Mouse (Mus musculus): ENCODE data around the gene Kcnn3. TPM values are rescaled to one million over a fixed set of nuclear protein-coding genes. Genes with fewer than 3 reads are reported as not detected.

The Kcnn3 gene
- polyA plus RNA-seq, 1 experiment from 2014 or later, result 5.3 TPM

DNA sequence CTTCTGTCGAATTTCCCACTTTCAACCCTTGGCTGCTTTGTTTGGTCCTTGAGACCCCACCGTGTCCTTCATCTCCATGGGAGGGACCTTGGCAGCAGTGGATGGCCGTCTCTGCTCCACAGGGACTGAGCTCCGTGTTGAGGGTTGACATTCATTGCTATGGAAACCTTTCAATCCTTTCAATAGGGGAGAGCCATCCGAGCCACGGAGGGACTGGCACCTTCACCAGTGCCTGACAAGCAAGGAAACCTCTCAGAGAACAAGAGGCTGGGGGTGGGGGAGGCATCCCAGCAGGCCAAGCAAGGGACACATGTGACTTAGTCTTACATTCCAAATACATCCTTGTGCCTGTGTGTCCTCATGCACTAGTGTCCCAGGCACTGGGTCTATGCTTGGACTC is 102.9 kb downstream of the Kcnn3 start:
- no peak overlapping the region for H3K4me3 ChIP-seq (replicated peaks; ENCODE audit: low read depth, low read length)
- H3K27me3 ChIP-seq (ENCODE audit: control insufficient read depth, insufficient read depth, low read length), result no peaks in the 10 kb centered on the region
- H3K27ac ChIP-seq (replicated peaks; ENCODE audit: low read depth, low read length), result peak overlapping the region; percentile 60; the same call in 1 of the 2 replicates
- no peak overlapping the region for H3K9ac ChIP-seq (replicated peaks; ENCODE audit: low read length)
- H3K36me3 ChIP-seq (ENCODE audit: control insufficient read depth, insufficient read depth, low read length), result no peaks in the 10 kb centered on the region
- DNase-seq (peak; percentile 64), ATAC-seq (ENCODE audit: low FRiP score, low TSS enrichment) (0 out of 2 replicates have a peak, but pooled peaks have one; percentile 39)
- peaks cover 41% of the 10 kb centered on the region for H3K4me1 ChIP-seq (ENCODE audit: control insufficient read depth, insufficient read depth, low read length)
- no peaks in the 10 kb centered on the region for H3K9me3 ChIP-seq (ENCODE audit: control insufficient read depth, low read length)
- no peak overlapping the region for H3K4me2 ChIP-seq (ENCODE audit: low read length)
- WGBS, result 1% methylated on average over 6 of the region's 6 CpGs

GRCm38 (mm10) chr3:89623531-89623930 is 103.6 kb downstream of the Kcnn3 start:
- H3K4me1 ChIP-seq (ENCODE audit: control insufficient read depth, insufficient read depth, low read length), result peaks cover 41% of the 10 kb centered on the region
- H3K9me3 ChIP-seq (ENCODE audit: control insufficient read depth, low read length), result no peaks in the 10 kb centered on the region
- no peak overlapping the region for H3K9ac ChIP-seq (replicated peaks; ENCODE audit: low read length)
- no peak overlapping the region for H3K4me2 ChIP-seq (ENCODE audit: low read length)
- DNase-seq (no peak), ATAC-seq (ENCODE audit: low FRiP score, low TSS enrichment) (no peak)
- H3K36me3 ChIP-seq (ENCODE audit: control insufficient read depth, insufficient read depth, low read length), result no peaks in the 10 kb centered on the region
- no peak overlapping the region for H3K4me3 ChIP-seq (replicated peaks; ENCODE audit: low read depth, low read length)
- no peaks in the 10 kb centered on the region for H3K27me3 ChIP-seq (ENCODE audit: control insufficient read depth, insufficient read depth, low read length)
- 30% methylated on average over 4 of the region's 4 CpGs for WGBS
- H3K27ac ChIP-seq (replicated peaks; ENCODE audit: low read depth, low read length), result no peak overlapping the region

GRCm38 (mm10) chr3:89624001-89624400 is 104.0 kb downstream of the Kcnn3 start:
- Histone ChIP-seq H3K9me3 (ENCODE audit: control insufficient read depth, low read length) (no peaks in the 10 kb centered on the region), H3K27ac (replicated peaks; ENCODE audit: low read depth, low read length) (0 out of 2 replicates have a peak overlapping the region, but pooled peaks have one; percentile 45), H3K9ac (replicated peaks; ENCODE audit: low read length) (no peak overlapping the region), H3K27me3 (ENCODE audit: control insufficient read depth, insufficient read depth, low read length) (no peaks in the 10 kb centered on the region), H3K4me3 (replicated peaks; ENCODE audit: low read depth, low read length) (no peak overlapping the region), H3K4me1 (ENCODE audit: control insufficient read depth, insufficient read depth, low read length) (peaks cover 41% of the 10 kb centered on the region), H3K36me3 (ENCODE audit: control insufficient read depth, insufficient read depth, low read length) (no peaks in the 10 kb centered on the region), H3K4me2 (ENCODE audit: low read length) (no peak overlapping the region)
- ATAC-seq (ENCODE audit: low FRiP score, low TSS enrichment) (no peak), DNase-seq (no peak)
- 69% methylated on average over 6 of the region's 6 CpGs for WGBS

DNA sequence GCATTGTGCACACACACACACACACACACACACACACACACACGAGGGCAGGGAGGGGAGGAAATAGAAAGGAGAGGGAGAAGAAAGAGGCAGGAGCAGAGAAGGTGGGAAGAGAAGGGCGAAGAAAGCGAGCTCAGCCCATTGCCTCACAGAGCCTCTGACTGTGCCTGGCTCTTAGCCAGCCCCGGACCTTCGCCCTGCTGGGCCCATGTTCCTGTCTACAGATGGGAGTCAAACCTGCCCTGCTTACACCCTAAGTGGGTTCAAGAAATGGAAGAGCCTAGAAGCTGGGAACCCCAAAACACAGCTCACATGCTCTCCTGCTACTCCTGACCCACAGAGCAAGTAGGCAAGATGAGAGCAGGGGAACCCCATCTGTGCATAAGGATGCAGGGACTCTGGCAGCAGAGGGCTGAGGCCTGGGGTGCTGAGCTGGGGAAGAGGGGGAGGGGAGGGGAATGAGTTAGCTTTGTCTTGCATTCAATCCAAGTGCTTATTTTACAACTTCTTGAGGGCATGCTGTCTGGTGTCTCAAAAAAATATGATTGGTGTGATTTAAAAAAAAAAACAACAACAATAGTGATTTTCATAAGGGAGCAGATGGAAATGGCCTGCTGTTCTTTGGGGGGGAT is 105.0 kb downstream of the Kcnn3 start:
- no peak for DNase-seq
- peaks cover 37% of the 10 kb centered on the region for H3K4me1 ChIP-seq (ENCODE audit: control insufficient read depth, insufficient read depth, low read length)

GRCm38 (mm10) chr3:89626556-89626955 is 106.6 kb downstream of the Kcnn3 start:
- Histone ChIP-seq H3K4me3 (replicated peaks; ENCODE audit: low read depth, low read length) (no peak overlapping the region), H3K27me3 (ENCODE audit: control insufficient read depth, insufficient read depth, low read length) (no peaks in the 10 kb centered on the region), H3K4me1 (ENCODE audit: control insufficient read depth, insufficient read depth, low read length) (peaks cover 37% of the 10 kb centered on the region), H3K9ac (replicated peaks; ENCODE audit: low read length) (no peak overlapping the region), H3K9me3 (ENCODE audit: control insufficient read depth, low read length) (no peaks in the 10 kb centered on the region), H3K36me3 (ENCODE audit: control insufficient read depth, insufficient read depth, low read length) (no peaks in the 10 kb centered on the region), H3K27ac (replicated peaks; ENCODE audit: low read depth, low read length) (peak overlapping the region; percentile 65; the same call in 1 of the 2 replicates), H3K4me2 (ENCODE audit: low read length) (no peak overlapping the region)
- DNase-seq (peak; percentile 62), ATAC-seq (ENCODE audit: low FRiP score, low TSS enrichment) (no peak)
- 48% methylated on average over 4 of the region's 4 CpGs for WGBS

More for the DNA sequence above, 105.0 kb downstream of the Kcnn3 start:
- H3K36me3 ChIP-seq (ENCODE audit: control insufficient read depth, insufficient read depth, low read length), result no peaks in the 10 kb centered on the region
- H3K27ac ChIP-seq (replicated peaks; ENCODE audit: low read depth, low read length), result peak overlapping the region; percentile 61; the same call in 1 of the 2 replicates
- no peak for ATAC-seq (ENCODE audit: low FRiP score, low TSS enrichment)
- no peak overlapping the region for H3K4me3 ChIP-seq (replicated peaks; ENCODE audit: low read depth, low read length)
- H3K4me2 ChIP-seq (ENCODE audit: low read length), result no peak overlapping the region
- no peaks in the 10 kb centered on the region for H3K27me3 ChIP-seq (ENCODE audit: control insufficient read depth, insufficient read depth, low read length)
- H3K9ac ChIP-seq (replicated peaks; ENCODE audit: low read length), result no peak overlapping the region
- WGBS, result 49% methylated on average over 5 of the region's 5 CpGs
- H3K9me3 ChIP-seq (ENCODE audit: control insufficient read depth, low read length), result no peaks in the 10 kb centered on the region

- DNase-seq, result no peak
- WGBS, result 81% methylated on average over 3 of the region's 3 CpGs
- no peak for ATAC-seq (ENCODE audit: low FRiP score, low TSS enrichment)
- Histone ChIP-seq H3K36me3 (ENCODE audit: control insufficient read depth, insufficient read depth, low read length) (no peaks in the 10 kb centered on the region), H3K27ac (replicated peaks; ENCODE audit: low read depth, low read length) (no peak overlapping the region), H3K4me3 (replicated peaks; ENCODE audit: low read depth, low read length) (no peak overlapping the region), H3K9ac (replicated peaks; ENCODE audit: low read length) (no peak overlapping the region), H3K27me3 (ENCODE audit: control insufficient read depth, insufficient read depth, low read length) (no peaks in the 10 kb centered on the region), H3K4me1 (ENCODE audit: control insufficient read depth, insufficient read depth, low read length) (peaks cover 21% of the 10 kb centered on the region), H3K4me2 (ENCODE audit: low read length) (no peak overlapping the region), H3K9me3 (ENCODE audit: control insufficient read depth, low read length) (no peaks in the 10 kb centered on the region)
These were observed 109.8 kb downstream of the Kcnn3 start for GRCm38 (mm10) chr3:89629811-89630210.

GRCm38 (mm10) chr3:89631750-89632149 is 111.8 kb downstream of the Kcnn3 start:
- ATAC-seq (ENCODE audit: low FRiP score, low TSS enrichment) (no peak), DNase-seq (no peak)
- Histone ChIP-seq H3K27me3 (ENCODE audit: control insufficient read depth, insufficient read depth, low read length) (no peaks in the 10 kb centered on the region), H3K9ac (replicated peaks; ENCODE audit: low read length) (no peak overlapping the region), H3K4me3 (replicated peaks; ENCODE audit: low read depth, low read length) (no peak overlapping the region), H3K9me3 (ENCODE audit: control insufficient read depth, low read length) (no peaks in the 10 kb centered on the region), H3K36me3 (ENCODE audit: control insufficient read depth, insufficient read depth, low read length) (no peaks in the 10 kb centered on the region), H3K27ac (replicated peaks; ENCODE audit: low read depth, low read length) (no peak overlapping the region), H3K4me1 (ENCODE audit: control insufficient read depth, insufficient read depth, low read length) (peaks cover 1% of the 10 kb centered on the region), H3K4me2 (ENCODE audit: low read length) (no peak overlapping the region)
- 90% methylated on average over 5 of the region's 5 CpGs for WGBS

- H3K4me3 ChIP-seq (replicated peaks; ENCODE audit: low read depth, low read length), result no peak overlapping the region
- ATAC-seq (ENCODE audit: low FRiP score, low TSS enrichment), result no peak
- H3K9ac ChIP-seq (replicated peaks; ENCODE audit: low read length), result no peak overlapping the region
- H3K9me3 ChIP-seq (ENCODE audit: control insufficient read depth, low read length), result no peaks in the 10 kb centered on the region
- no peak overlapping the region for H3K27ac ChIP-seq (replicated peaks; ENCODE audit: low read depth, low read length)
- no peaks in the 10 kb centered on the region for H3K4me1 ChIP-seq (ENCODE audit: control insufficient read depth, insufficient read depth, low read length)
- H3K4me2 ChIP-seq (ENCODE audit: low read length), result no peak overlapping the region
- DNase-seq, result no peak
- H3K36me3 ChIP-seq (ENCODE audit: control insufficient read depth, insufficient read depth, low read length), result no peaks in the 10 kb centered on the region
- H3K27me3 ChIP-seq (ENCODE audit: control insufficient read depth, insufficient read depth, low read length), result no peaks in the 10 kb centered on the region
- WGBS, result 72% methylated on average over 6 of the region's 6 CpGs
These were observed 113.6 kb downstream of the Kcnn3 start for GRCm38 (mm10) chr3:89633531-89633930.

- Histone ChIP-seq H3K27ac (replicated peaks; ENCODE audit: low read depth, low read length) (no peak overlapping the region), H3K9me3 (ENCODE audit: control insufficient read depth, low read length) (no peaks in the 10 kb centered on the region)
These were observed 114.0 kb downstream of the Kcnn3 start for GRCm38 (mm10) chr3:89633941-89634340.

More at GRCm38 (mm10) chr3:89633941-89634340, 114.0 kb downstream of the Kcnn3 start:
- Histone ChIP-seq H3K4me1 (ENCODE audit: control insufficient read depth, insufficient read depth, low read length) (no peaks in the 10 kb centered on the region), H3K27me3 (ENCODE audit: control insufficient read depth, insufficient read depth, low read length) (no peaks in the 10 kb centered on the region), H3K9ac (replicated peaks; ENCODE audit: low read length) (no peak overlapping the region), H3K36me3 (ENCODE audit: control insufficient read depth, insufficient read depth, low read length) (no peaks in the 10 kb centered on the region), H3K4me2 (ENCODE audit: low read length) (no peak overlapping the region), H3K4me3 (replicated peaks; ENCODE audit: low read depth, low read length) (no peak overlapping the region)
- DNase-seq (no peak), ATAC-seq (ENCODE audit: low FRiP score, low TSS enrichment) (no peak)
- WGBS, result 93% methylated on average over 6 of the region's 6 CpGs

Data from midbrain, embryonic 14.5 days (tissue).